Mouse (Mus musculus) liver, adult 2 months (tissue): ENCODE results near the gene Ndufaf1.

Experiments
- CTCF ChIP-seq: fragments of 200-500 bp; IDR thresholded peaks from 2 replicates; pipeline ENCODE4 v1.5.1; 2011; ENCODE audit warnings: low read depth, low read length, control low read depth
- POLR2A ChIP-seq: fragments of 200-500 bp; IDR thresholded peaks from 2 replicates; pipeline ENCODE4 v1.6.1; 2011; ENCODE audit warnings: low read length, control low read depth; ENCODE audit not compliant: insufficient read depth; ENCODE audit errors: extremely low read depth

- TF ChIP-seq POLR2A: peak; percentile 70
- no peak for TF ChIP-seq CTCF
These were observed 12.0 kb upstream of the Ndufaf1 start, which contains the start of gene Rtf1 for GRCm38 (mm10) chr2:119674525-119675214.
